Mouse (Mus musculus) heart, embryonic 15.5 days (tissue): Measurements from ENCODE around the gene Rnaset2b. TPM values are rescaled to one million over a fixed set of nuclear protein-coding genes. Genes with fewer than 3 reads are reported as not detected.
A peak's percentile ranks its signal among the peaks of the same experiment; 100 is the strongest.
"Not testable (repeated sequence)": the region's sequence is repeated elsewhere in the genome, so short reads cannot be mapped to it uniquely, and the experiment has no call there.

Experiments
- ATAC-seq: fragments of 200-750 bp; cut with Nextera tagmentation; replicated peaks from 2 replicates; pipeline ENCODE4 v1.8.0; 2017; ENCODE audit warnings: low read depth, moderate TSS enrichment; ENCODE audit not compliant: insufficient number of reproducible peaks, insufficient read depth, low FRiP score
- H3K27ac ChIP-seq: fragments of 300-500 bp; sonication (generic); 2 replicates; pipeline ENCODE4 v1.5.1; 2015; ENCODE audit warnings: mild to moderate bottlenecking, inconsistent platforms
- H3K27me3 ChIP-seq: fragments of 300-500 bp; sonication (generic); 2 replicates; pipeline ENCODE4 v1.6.1; 2015; ENCODE audit warnings: inconsistent platforms
- H3K36me3 ChIP-seq: fragments of 300-500 bp; sonication (generic); 2 replicates; pipeline ENCODE4 v1.6.1; 2015; ENCODE audit warnings: mild to moderate bottlenecking, inconsistent platforms
- H3K4me1 ChIP-seq: fragments of 300-500 bp; sonication (generic); replicated peaks from 2 replicates; pipeline ENCODE4 v1.6.1; 2015; ENCODE audit warnings: inconsistent platforms
- H3K4me2 ChIP-seq: fragments of 300-500 bp; sonication (generic); 2 replicates; pipeline ENCODE4 v1.6.1; 2015; ENCODE audit warnings: inconsistent platforms, mild to moderate bottlenecking, moderate library complexity
- H3K4me3 ChIP-seq: fragments of 300-500 bp; sonication (generic); 2 replicates; pipeline ENCODE4 v1.5.1; 2015; ENCODE audit warnings: mild to moderate bottlenecking, inconsistent platforms
- H3K9ac ChIP-seq: fragments of 300-500 bp; sonication (generic); 2 replicates; pipeline ENCODE4 v1.6.1; 2015; ENCODE audit warnings: mild to moderate bottlenecking, inconsistent platforms
- H3K9me3 ChIP-seq: fragments of 300-500 bp; sonication (generic); replicated peaks from 2 replicates; pipeline ENCODE4 v1.6.1; 2016; ENCODE audit warnings: inconsistent platforms
- WGBS: fragments of 180-500 bp; shearing (Covaris S2); methylation state at CpG from one replicate; pipeline ENCODE4 v1.1.7; 2015; ENCODE audit warnings: mixed read lengths; 5-methylcytosine and 5-hydroxymethylcytosine counted together
- polyA plus RNA-seq: library from polyadenylated mRNA; unstranded; fragments of >200 nt; fragmentation: Nextera tagmentation; extraction: Ambion mirVana; gene quantifications from 2 replicates; pipeline ENCODE4 v1.2.1, GENCODE M21; 2015

Rnaset2b gene
- polyA plus RNA-seq, 1 experiment from 2014 or later: 238 TPM

DNA sequence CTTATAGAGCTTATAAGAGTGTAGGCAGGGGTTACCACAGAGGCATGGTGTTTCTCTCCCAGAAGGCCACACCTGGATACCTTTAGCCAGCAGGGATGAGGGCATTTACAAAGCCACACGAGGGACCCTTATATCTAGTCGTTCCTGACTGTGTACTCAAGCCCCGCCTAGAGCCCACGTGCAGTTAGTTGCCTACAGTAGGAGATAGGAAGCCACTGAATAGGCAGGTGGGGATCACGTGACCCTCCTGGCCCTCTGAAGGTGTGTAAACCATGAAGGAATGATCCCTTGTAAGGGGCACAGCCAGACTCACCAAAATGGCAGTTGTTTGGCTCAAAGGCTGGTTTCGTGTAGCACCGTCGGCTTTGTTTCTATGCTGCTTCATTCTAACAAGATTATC is 26.4 kb downstream of the Rnaset2b start:
- H3K27me3 ChIP-seq, H3K27ac ChIP-seq, H3K4me3 ChIP-seq, H3K9ac ChIP-seq, H3K9me3 ChIP-seq, ATAC-seq, H3K4me2 ChIP-seq, H3K4me1 ChIP-seq, H3K36me3 ChIP-seq: not testable (repeated sequence)
- WGBS: 85% methylated on average over 8 of the region's 8 CpGs

DNA sequence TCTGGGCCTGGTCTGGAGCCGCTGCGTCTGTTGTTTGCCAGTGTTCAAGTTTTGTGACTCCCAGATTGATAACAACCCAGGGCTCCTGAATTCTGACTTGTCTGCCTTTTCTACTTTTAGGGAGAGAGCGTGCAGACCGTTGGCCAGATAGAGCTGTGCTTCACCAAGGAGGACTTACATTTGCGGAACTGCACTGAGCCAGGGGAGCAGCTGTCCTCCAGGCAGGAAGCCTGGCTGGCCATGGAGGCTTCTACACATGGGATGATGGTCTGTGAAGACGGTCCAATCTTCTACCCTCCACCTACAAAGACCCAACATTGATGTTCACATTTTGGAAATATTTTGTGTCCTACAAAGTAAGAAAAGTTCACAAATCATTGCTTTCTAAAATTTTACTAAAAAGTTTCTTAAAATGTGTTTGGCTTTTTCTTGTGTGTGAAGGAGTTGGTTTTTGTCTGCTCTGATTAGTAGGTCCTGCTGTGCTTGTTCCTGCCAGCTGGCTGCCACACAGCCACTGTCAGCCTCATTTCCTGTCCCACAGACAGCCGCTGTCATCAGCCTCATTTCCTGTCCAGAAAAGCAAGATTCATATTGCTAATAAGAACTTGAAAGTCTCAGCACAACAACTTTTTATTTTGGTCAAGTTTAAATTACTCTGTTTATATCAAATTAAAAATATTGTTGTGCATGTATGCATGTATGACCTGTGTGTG is 27.5 kb downstream of the Rnaset2b start:
- not testable (repeated sequence) for H3K9ac ChIP-seq, H3K27ac ChIP-seq, ATAC-seq, H3K4me2 ChIP-seq, H3K4me1 ChIP-seq, H3K27me3 ChIP-seq, H3K4me3 ChIP-seq, H3K9me3 ChIP-seq, H3K36me3 ChIP-seq
- WGBS: 82% methylated on average over 1 of the region's 7 CpGs

DNA sequence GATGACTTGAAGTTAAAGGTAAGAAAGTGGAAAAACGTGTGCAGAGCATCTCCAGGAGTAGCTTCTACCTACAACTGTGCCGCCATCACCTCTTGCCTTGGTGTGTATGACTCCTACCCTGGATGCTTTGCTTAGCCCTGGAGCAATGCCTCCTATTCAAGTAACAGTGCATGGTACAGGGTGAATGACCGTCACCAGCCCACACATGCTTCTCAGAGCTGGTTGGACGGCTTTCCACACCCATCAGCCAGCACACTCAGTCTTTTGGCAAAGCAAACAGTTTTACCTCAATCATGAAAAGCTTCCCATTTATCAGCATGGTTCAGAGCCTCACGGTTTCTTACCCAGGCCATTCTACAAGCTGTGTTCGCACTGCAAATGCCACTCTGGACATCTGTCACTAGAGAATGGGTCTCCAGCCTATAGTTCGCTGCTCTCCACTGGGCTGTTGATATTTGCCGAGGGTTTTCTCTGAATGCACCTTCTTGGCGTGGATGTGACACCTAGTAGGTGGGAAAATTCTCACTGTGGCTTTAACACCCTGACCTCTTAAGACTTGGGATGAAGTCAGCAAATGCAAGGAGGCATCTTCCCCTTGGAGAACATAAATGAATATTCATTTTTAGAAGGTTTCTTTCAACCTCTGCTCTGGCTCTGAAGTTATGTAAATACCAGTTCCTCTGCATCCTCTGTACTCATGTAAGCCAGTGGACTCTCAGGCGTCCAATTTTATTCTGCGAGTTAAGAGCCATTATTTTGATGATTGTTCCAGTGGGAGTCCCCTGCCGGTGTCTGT is 31.6 kb downstream of the Rnaset2b start:
- not testable (repeated sequence) for H3K4me3 ChIP-seq, H3K4me2 ChIP-seq, H3K9ac ChIP-seq, ATAC-seq, H3K4me1 ChIP-seq, H3K27ac ChIP-seq, H3K36me3 ChIP-seq, H3K27me3 ChIP-seq, H3K9me3 ChIP-seq
- 73% methylated on average over 9 of the region's 12 CpGs for WGBS

DNA sequence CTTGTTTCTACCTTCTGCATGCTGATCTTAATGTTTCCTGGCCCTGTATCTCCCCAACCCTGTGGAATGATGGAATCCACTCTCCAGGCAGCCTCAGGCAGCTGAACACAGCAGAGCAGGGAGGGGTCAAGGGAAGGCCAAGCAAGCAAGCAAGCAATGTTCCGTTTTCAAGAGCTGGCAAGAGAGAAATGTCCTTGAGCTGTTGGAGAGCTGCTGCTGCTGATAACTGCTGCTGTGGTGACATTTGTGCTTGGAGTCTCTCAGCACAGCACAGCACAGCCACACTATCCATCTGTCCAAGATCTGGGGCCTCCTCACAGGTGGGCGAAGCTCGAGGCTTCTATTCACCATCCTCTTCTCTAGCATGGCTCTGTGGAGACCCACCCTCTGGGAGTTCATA is 33.0 kb downstream of the Rnaset2b start:
- not testable (repeated sequence) for H3K4me1 ChIP-seq, H3K4me3 ChIP-seq, H3K36me3 ChIP-seq, H3K9ac ChIP-seq, H3K27ac ChIP-seq, H3K4me2 ChIP-seq, H3K27me3 ChIP-seq, H3K9me3 ChIP-seq
- peak; percentile 73 for ATAC-seq
- no CpG with 5 or more reads among the region's 3 CpGs for WGBS

DNA sequence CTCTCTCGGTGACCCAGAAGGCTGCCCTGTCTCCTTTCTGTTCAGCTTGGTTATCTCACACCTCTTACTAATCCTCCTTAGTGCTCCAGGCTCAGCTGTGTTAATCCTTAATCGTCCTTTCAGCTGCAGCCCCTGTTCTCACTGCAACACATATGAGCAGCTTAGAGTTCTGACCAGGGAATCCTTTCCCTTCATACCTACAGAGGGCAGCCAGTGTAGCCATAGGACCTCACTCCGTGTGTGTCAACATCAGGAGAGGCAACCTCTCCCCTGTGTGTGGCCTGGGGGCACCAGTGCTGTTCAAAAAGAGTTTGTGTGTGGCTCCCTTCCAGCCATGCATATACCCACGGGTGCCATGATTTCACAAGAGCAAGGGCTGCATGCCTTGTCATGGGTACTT is 35.2 kb downstream of the Rnaset2b start:
- not testable (repeated sequence) for H3K4me3 ChIP-seq, H3K4me1 ChIP-seq, ATAC-seq, H3K4me2 ChIP-seq, H3K27me3 ChIP-seq, H3K36me3 ChIP-seq, H3K9ac ChIP-seq, H3K27ac ChIP-seq, H3K9me3 ChIP-seq
- 36% methylated on average over 3 of the region's 4 CpGs for WGBS

DNA sequence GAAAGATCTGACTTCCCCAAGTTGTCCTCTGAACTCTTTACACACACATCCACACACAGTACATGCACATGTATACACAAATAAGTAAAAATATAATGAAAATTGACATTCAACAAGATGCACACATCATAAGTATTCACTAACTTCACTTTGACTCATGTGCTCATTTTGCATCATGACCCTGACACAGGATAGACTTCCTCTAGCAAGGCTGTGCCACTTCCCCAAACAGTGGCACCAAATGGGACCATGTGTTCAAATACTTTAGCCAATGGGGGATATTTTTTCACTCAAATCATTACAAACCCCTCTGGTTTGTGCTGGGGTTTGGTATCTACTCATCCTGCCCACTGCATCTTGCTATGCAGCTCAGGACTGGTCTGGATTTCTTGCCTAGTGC is 38.5 kb downstream of the Rnaset2b start:
- H3K4me1 ChIP-seq, H3K4me2 ChIP-seq, H3K4me3 ChIP-seq, H3K9ac ChIP-seq, H3K27me3 ChIP-seq, H3K36me3 ChIP-seq, H3K9me3 ChIP-seq, ATAC-seq, H3K27ac ChIP-seq: not testable (repeated sequence)

DNA sequence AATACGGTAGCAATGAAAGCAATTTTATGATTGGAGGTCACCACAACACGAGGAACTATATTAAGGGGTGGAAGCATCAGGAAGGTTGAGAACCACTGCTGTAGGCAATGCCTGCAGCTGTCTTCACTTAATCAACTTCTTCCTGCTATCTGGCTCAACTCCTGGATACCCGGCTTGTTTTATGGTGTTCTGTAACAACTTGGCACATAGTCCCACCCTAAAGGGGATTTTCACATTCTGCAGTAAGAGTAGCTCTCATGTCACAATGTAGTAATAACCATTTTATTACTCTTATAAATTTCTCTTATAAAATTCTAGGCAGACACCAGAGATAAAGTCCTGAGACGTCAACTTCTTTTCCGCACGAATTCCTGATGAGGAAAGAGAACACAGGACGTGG is 39.0 kb downstream of the Rnaset2b start:
- not testable (repeated sequence) for H3K27me3 ChIP-seq, ATAC-seq
- WGBS: no CpG with 5 or more reads among the region's 7 CpGs

DNA sequence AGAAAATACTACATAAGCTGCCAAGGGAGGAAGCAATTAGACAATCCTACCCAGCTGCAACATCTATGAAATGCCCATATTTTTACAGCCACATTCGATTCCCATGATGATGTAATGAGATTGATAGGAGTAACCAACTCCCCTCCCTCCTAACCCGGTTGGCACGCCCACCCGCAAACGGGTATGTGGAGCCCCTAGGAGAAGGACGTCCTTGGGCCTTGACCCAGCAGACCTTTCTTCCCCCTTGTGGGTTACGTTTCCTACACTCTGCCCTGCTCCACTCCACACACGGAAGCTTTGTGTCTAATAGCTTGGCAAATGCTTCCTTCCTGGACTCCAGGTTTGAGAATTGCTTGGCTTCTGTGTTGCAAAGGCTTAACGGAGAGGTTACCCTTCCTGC is 39.5 kb downstream of the Rnaset2b start:
- H3K4me2 ChIP-seq, H3K9me3 ChIP-seq, H3K4me3 ChIP-seq, H3K36me3 ChIP-seq, H3K9ac ChIP-seq, ATAC-seq, H3K27ac ChIP-seq, H3K4me1 ChIP-seq, H3K27me3 ChIP-seq: not testable (repeated sequence)
- WGBS: 56% methylated on average over 5 of the region's 9 CpGs

More for the DNA sequence above, 39.0 kb downstream of the Rnaset2b start:
- not testable (repeated sequence) for H3K4me2 ChIP-seq, H3K27ac ChIP-seq, H3K36me3 ChIP-seq, H3K4me1 ChIP-seq, H3K4me3 ChIP-seq, H3K9me3 ChIP-seq, H3K9ac ChIP-seq

DNA sequence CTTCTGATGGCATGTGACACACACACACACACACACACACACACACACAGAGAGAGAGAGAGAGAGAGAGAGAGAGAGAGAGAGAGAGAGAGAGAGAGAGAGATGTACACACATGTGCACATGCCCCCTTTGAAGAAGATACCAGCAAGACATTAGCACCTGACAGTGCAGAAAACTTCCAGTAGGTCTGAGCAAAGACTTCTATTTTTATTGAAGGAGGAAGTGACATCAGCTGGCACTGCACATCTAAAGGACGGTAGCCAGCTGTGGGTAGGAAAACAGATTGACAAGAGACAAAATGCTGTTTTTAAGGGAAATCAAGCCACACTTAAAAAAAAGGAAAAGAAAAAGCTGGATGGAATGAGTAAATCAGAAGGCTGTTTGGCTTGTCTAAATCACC is 43.8 kb downstream of the Rnaset2b start:
- not testable (repeated sequence) for H3K27me3 ChIP-seq, H3K9me3 ChIP-seq, H3K9ac ChIP-seq, H3K4me3 ChIP-seq, H3K4me1 ChIP-seq, ATAC-seq, H3K36me3 ChIP-seq, H3K27ac ChIP-seq, H3K4me2 ChIP-seq
- WGBS: no CpG with 5 or more reads among the region's 1 CpGs

DNA sequence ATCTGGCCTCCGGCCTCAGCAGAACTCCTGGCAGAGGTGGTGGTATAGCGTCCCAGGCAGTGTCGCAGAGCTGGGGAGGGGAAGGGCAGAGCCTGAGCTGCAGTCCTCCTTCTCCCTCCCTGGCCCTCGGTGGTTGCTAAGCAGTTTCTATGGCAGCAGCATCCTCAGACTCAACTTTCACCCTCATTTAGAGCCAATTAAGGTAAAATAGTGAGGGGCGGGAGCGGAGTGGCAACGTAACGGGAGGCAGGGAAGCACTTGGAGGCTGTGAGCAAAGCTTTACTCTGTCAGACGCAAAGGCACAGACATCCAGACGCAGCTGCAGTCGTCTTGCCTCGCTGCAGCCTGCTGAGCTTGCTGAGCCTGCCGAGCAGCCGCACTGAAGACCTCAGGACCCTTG is 54.8 kb downstream of the Rnaset2b start, which contains the start of gene Gm1604a:
TSS of gene Gm1604a (plus strand) at position 312 of the 400 bp plus-strand sequence.
- H3K4me2 ChIP-seq: not testable (repeated sequence)

DNA sequence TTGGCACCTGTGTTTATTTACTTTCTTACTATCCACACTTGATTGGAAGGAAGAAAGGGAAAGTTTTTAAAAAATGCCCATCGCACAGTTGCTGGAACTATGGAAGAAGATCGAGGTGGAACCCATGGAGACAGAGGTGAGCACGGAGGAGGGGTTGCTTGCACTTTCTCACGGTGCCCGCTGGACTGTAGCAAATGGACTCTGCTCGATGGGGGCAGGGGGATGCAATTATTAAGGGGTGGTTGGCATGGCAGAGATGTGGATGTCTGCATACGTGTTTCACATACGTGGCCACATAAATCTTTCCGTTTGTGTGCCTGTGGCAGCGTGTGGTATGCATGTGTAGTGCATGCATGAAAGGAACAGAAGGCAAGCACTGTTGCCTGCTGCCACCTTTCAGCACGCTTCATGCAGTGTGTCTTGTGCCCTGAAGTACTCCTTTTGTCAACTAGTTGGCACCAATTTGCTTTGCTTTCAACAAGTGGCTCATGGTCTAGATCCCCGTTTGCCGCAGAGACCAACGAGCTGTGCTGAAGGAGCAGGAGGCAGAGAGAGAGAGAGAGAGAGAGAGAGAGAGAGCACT is 55.4 kb downstream of the Rnaset2b start:
- ATAC-seq: 0 out of 2 replicates have a peak, but pooled peaks have one; percentile 14
- not testable (repeated sequence) for H3K4me3 ChIP-seq, H3K27me3 ChIP-seq, H3K9me3 ChIP-seq, H3K4me1 ChIP-seq, H3K4me2 ChIP-seq, H3K36me3 ChIP-seq, H3K9ac ChIP-seq, H3K27ac ChIP-seq
- WGBS: 53% methylated on average over 3 of the region's 14 CpGs

More for the DNA sequence above, 54.8 kb downstream of the Rnaset2b start, which contains the start of gene Gm1604a:
- not testable (repeated sequence) for ATAC-seq, H3K4me1 ChIP-seq, H3K36me3 ChIP-seq, H3K9me3 ChIP-seq, H3K4me3 ChIP-seq, H3K9ac ChIP-seq, H3K27me3 ChIP-seq, H3K27ac ChIP-seq
- WGBS: 8% methylated on average over 9 of the region's 14 CpGs
